Mouse (Mus musculus) G1E (cell line): ENCODE data around the gene Ddx21. TPM values are rescaled to one million over a fixed set of nuclear protein-coding genes. Genes with fewer than 3 reads are reported as not detected.
"Not testable (repeated sequence)": the region's sequence is repeated elsewhere in the genome, so short reads cannot be mapped to it uniquely, and the experiment has no call there.

Source experiments
- ATAC-seq: 2 replicates; pipeline ENCODE4 v1.8.0; 2016; ENCODE audit warnings: mild to moderate bottlenecking; ENCODE audit not compliant: insufficient number of reproducible peaks, poor library complexity, low FRiP score, severe bottlenecking; ENCODE audit errors: extremely low read depth
- DNase-seq: peaks from one replicate; pipeline ENCODE4 v3.0.0; 2012; ENCODE audit warnings: low spot score
- H3K27me3 ChIP-seq: 2 replicates; pipeline ENCODE4 v1.6.1; 2012; ENCODE audit warnings: mild to moderate bottlenecking, low read length, inconsistent platforms; ENCODE audit not compliant: insufficient read depth
- H3K36me3 ChIP-seq: replicated peaks from 2 replicates; pipeline ENCODE3; 2012; ENCODE audit warnings: mild to moderate bottlenecking, inconsistent platforms
- H3K4me1 ChIP-seq: 2 replicates; pipeline ENCODE4 v1.6.1; 2012; ENCODE audit warnings: low read depth, low read length, inconsistent platforms, mixed read lengths; ENCODE audit not compliant: insufficient read depth
- H3K4me3 ChIP-seq: 2 replicates; pipeline ENCODE4 v1.5.1; 2012; ENCODE audit warnings: low read depth, mild to moderate bottlenecking, inconsistent platforms, low read length, moderate library complexity, mixed read lengths
- H3K9me3 ChIP-seq: replicated peaks from 2 replicates; pipeline ENCODE4 v1.6.1; 2012; ENCODE audit warnings: inconsistent platforms
- CTCF ChIP-seq: IDR thresholded peaks from 2 replicates; pipeline ENCODE4 v1.5.1; 2012; ENCODE audit warnings: low read depth, low read length, inconsistent platforms, mixed read lengths
- GATA1 ChIP-seq: IDR thresholded peaks from 2 replicates; pipeline ENCODE4 v1.6.1; 2012; ENCODE audit warnings: borderline replicate concordance, low read length, inconsistent platforms, mixed read lengths
- GATA2 ChIP-seq: IDR thresholded peaks from 2 replicates; pipeline ENCODE4 v1.6.1; 2012; ENCODE audit warnings: low read depth, low read length, inconsistent platforms, borderline replicate concordance
- POLR2AphosphoS5 ChIP-seq: IDR thresholded peaks from 2 replicates; pipeline ENCODE4 v1.6.1; 2012; ENCODE audit warnings: low read depth, low read length, inconsistent platforms; ENCODE audit not compliant: insufficient replicate concordance
- TAL1 ChIP-seq: conservative IDR thresholded peaks from 2 replicates; pipeline ENCODE4 v1.6.1; 2012; ENCODE audit warnings: low read depth, low read length, inconsistent platforms, mixed read lengths
- polyA plus RNA-seq: library from polyadenylated mRNA; stranded (reverse); fragments of >175 nt; gene quantifications from 2 replicates; pipeline ENCODE4 v1.2.3, GENCODE M21; 2012
- total RNA-seq, 2 experiments: library from RNA; stranded (forward) in 1 of 2; stranded (reverse) in 1 of 2; fragments of 200-1000 nt in 1 of 2; fragments of >200 nt in 1 of 2; fragmentation: Nextera tagmentation in 1 of 2; gene quantifications; 2 replicates each; pipeline ENCODE4 v1.2.3; 2014 to 2017

The Ddx21 gene
- total and polyA plus RNA-seq, 3 experiments, result 68.0 to 81.1 (median 77.7) TPM

DNA sequence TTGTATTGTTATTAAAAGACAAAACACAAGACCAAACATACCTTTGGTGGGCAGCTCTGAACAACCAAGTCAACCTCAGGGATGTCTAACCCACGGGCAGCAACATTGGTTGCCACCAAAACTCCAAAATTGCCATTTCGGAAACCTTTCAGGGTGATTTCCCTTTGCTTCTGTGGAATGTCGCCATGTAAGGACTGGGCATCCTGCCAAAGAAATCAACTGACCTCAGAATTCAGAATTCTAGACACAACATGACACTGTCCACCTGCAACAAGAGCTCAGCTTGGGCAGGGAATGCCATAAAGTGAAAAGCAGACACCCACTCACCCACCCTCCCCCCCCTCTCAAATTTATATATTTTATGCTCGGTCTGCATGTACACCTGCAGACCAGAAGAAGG is 13.5 kb downstream of the Ddx21 start:
- TF ChIP-seq GATA2, result no peak
- no peak for TF ChIP-seq POLR2AphosphoS5
- TF ChIP-seq GATA1, result no peak
- no peak for TF ChIP-seq CTCF
- peaks cover 90% of the 10 kb centered on the region for H3K36me3 ChIP-seq
- H3K4me1 ChIP-seq, result peaks cover 22% of the 10 kb centered on the region
- no peaks in the 10 kb centered on the region for H3K9me3 ChIP-seq
- no peak for ATAC-seq
- no peak overlapping the region for H3K4me3 ChIP-seq
- H3K27me3 ChIP-seq, result no peaks in the 10 kb centered on the region
- DNase-seq, result no peak

DNA sequence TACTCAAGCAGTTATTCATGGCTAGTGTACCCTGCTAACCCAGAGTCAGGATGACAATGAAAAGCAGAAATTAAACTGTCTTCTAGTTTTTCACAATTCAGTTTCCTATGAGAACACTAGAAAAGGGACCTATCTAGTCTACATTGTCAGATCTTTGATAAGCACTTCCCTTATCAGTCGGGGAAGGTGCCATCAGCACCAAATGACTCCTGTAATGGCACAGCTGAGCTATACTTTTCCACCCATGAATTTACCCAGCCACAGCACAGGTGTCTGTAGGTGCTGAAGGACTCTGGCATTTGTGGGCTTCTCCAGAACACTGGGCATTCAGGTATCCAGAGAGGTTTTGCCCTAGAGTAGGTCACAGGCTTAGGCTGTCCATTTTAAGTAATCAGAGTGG is 18.8 kb downstream of the Ddx21 start:
- Histone ChIP-seq H3K27me3 (no peaks in the 10 kb centered on the region), H3K9me3 (no peaks in the 10 kb centered on the region), H3K36me3 (peaks cover 79% of the 10 kb centered on the region), H3K4me1 (peaks cover 16% of the 10 kb centered on the region), H3K4me3 (no peak overlapping the region)
- ATAC-seq (no peak), DNase-seq (no peak)
- TF ChIP-seq POLR2AphosphoS5 (no peak), GATA2 (no peak), CTCF (no peak), GATA1 (no peak), TAL1 (no peak)

DNA sequence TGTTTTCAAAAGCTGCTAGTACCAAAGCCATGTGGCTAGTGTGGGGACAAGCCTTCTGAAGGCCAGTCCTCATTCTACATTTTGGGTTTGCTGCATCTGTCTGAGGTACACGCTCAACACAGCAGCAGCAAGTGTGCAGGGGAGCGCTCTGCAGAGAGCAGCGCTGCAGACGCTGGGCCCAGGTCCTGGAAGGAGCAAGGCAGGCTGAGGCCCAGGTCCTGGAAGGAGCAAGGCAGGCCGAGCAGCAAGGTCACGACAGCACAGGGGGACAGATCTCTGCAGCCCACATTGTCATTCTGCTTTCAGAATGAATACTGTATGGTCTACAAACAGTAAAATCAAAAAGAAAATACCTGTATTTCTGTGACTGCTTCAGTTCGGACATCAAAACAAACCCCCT is 19.4 kb downstream of the Ddx21 start:
- no peaks in the 10 kb centered on the region for H3K9me3 ChIP-seq
- TF ChIP-seq GATA1, result no peak
- H3K4me3 ChIP-seq, result no peak overlapping the region
- DNase-seq, result no peak
- peaks cover 16% of the 10 kb centered on the region for H3K4me1 ChIP-seq
- no peak for ATAC-seq
- H3K36me3 ChIP-seq, result peaks cover 74% of the 10 kb centered on the region
- no peaks in the 10 kb centered on the region for H3K27me3 ChIP-seq

DNA sequence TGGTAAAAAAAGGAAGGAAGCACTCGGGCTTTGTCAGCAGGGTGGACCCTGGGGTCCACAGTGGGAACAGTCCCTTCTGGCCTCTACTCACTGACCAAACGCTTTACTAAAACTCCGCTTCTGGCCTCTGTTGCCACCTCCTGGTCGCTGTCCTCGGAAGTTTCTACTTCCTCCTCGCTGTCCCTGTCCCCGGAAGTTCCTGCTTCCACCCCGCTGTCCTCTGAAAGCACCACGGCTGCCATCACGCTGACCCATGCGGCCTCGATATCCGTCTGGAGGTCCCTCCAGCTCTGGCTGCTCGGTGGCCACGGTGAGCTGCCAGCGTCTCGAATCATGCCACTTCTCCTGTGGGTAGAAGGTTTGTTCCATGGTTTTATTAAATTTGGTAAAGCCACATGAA is 19.8 kb downstream of the Ddx21 start:
- Histone ChIP-seq H3K4me3 (no peak overlapping the region), H3K36me3 (peaks cover 69% of the 10 kb centered on the region), H3K4me1 (peaks cover 16% of the 10 kb centered on the region), H3K9me3 (no peaks in the 10 kb centered on the region), H3K27me3 (no peaks in the 10 kb centered on the region)
- TF ChIP-seq GATA1 (no peak), TAL1 (no peak), CTCF (no peak), GATA2 (no peak)
- no peak for DNase-seq
- ATAC-seq, result no peak

DNA sequence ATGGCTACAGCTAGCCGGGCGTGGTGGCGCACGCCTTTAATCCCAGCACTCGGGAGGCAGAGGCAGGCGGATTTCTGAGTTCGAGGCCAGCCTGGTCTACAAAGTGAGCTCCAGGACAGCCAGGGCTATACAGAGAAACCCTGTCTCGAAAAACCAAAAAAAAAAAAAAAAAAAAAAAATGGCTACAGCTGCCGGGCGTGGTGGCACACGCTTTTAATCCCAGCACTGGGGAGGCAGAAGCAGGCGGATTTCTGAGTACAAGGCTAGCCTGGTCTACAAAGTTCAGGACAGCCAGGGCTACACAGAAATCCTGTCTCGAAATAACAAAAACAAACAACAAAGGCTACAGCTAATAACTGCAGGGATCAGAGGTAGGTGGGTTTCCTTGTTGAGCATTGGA is 23.0 kb downstream of the Ddx21 start:
- peaks cover 62% of the 10 kb centered on the region for H3K36me3 ChIP-seq
- not testable (repeated sequence) for ATAC-seq

DNA sequence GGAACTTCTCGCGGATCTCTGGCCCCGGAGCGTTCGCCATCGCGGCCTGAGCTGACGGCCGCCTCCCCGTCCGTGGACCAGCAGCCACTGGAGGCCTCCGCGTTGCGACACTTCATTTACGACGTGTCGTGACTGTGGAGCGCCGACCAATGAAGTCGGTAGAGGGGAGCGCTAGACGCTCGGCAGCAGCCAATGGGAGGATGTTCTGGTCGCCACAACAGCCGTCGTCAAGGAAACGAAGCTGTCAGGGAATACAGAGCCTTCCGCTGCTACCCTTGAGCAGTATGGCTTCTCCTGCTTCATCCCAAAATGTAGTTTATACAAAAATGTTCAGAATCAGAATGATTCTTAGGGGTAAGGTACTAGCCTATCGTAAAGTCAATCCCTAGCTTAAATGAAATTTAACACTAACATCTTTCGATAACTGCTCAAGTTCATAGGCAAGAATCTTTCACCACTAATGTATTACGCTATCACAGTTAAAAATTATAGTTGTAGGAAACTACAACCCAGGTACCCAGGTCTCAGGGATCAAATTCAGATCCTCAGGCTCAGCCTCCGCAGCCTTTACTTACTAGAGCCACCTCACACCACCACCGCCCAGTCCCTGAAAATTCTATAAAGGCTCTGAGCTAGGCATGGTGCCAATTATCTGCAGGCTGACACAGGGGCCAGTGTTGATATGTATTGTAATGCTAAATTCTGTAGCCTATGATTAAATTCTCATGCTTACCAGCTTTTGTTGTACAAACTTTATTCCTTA is 23.6 kb downstream of the Ddx21 start, which contains the start of gene Kif1bp:
TSS of gene Kif1bp (minus strand) at position 120 of the 763 bp plus-strand sequence.
- H3K27me3 ChIP-seq, result no peaks in the 10 kb centered on the region
- H3K9me3 ChIP-seq, result no peaks in the 10 kb centered on the region
- ATAC-seq (peak; percentile 94), DNase-seq (peak; percentile 76)
- H3K4me3 ChIP-seq, result peak within 1 kb of the TSS; percentile 83
- TF ChIP-seq GATA2, result no peak
- TF ChIP-seq POLR2AphosphoS5, result no peak
- TF ChIP-seq GATA1, result no peak
- TF ChIP-seq CTCF, result no peak
- TF ChIP-seq TAL1, result no peak
- peaks cover 60% of the 10 kb centered on the region for H3K36me3 ChIP-seq
- H3K4me1 ChIP-seq, result peaks cover 17% of the 10 kb centered on the region

More for the DNA sequence above, 23.0 kb downstream of the Ddx21 start:
- not testable (repeated sequence) for DNase-seq, H3K9me3 ChIP-seq, H3K27me3 ChIP-seq, H3K4me3 ChIP-seq
- peaks cover 23% of the 10 kb centered on the region for H3K4me1 ChIP-seq

DNA sequence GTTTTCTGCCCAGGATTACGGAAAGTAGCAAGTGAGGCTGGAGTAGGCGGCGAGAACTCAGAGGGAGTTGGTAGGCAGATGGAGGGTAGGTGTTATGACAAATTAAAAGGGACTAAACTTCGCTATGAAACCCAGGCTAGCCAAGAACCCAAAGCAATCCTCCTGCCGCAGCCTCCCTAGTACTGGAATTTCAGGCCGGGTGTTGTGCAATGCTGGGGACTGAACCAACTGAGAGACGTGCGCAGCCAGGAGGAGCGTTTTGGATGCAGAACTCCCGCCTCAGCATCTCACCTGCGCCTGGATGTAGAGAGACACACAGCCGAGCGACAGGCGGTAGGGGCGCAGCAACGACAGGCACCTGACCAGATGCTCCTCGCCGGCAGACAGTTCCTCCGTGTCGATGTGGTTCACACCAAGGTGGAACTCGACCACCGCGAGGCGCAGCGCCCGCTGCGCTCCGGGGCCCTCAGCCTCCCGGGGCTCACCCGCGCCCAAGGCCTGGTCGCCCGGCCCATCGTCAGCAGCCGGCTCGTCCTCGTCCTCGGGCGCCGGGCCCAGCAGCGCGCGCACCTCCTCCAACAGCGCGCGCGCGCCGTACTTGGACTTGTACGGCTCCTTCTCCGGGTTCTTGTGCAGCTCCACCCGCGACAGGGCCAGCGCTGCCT is 24.3 kb downstream of the Ddx21 start:
- peak; percentile 22 for DNase-seq
- Histone ChIP-seq H3K27me3 (no peaks in the 10 kb centered on the region), H3K36me3 (peaks cover 60% of the 10 kb centered on the region), H3K9me3 (no peaks in the 10 kb centered on the region), H3K4me3 (peak overlapping the region; percentile 83), H3K4me1 (peaks cover 13% of the 10 kb centered on the region)
- ATAC-seq, result no peak
- TF ChIP-seq POLR2AphosphoS5 (no peak), TAL1 (no peak), GATA1 (no peak), GATA2 (no peak), CTCF (no peak)
